In the genomic region with DNA sequence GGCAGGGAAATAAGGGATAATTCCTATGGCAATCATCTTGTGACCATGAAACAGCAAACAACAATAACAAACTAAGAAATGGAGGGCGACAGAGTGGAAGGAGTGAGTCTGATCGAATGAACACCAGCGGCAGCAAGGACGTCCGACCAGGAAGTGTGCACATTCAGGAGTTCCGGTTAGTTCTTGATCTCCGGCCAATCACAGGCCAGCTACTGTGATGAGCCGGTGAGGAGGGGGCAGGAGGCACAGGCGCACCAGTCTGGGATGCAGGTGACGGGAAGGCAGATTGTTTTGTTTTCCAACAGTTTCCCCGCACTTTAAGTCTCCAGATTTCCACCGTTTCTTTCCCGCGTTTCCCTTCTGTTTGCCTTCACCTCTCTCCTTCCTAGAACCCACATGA, we compare ENCODE assay signal across 32 mouse cellular contexts. TPM values are rescaled to one million over a fixed set of nuclear protein-coding genes. Genes with fewer than 3 reads are reported as not detected.
A peak's percentile ranks its signal among the peaks of the same experiment; 100 is the strongest.
DNase-seq lines count a peak whose midpoint lies in the region; ATAC-seq lines count a peak whose summit lies in the region.
"Had no signal": no experiment of that assay in that cellular context is flagged by ENCODE, and none has a peak within 500 bp of the region (broad histone marks: within the 10 kb centered on the region; RNA-seq: fewer than 3 reads in every experiment).

No protein-coding gene starts in this region.

- no peak overlapping the region for H3K9ac ChIP-seq in heart, embryonic 14.5 days (ENCODE audit: low read length)
- no peak overlapping the region for H3K9ac ChIP-seq in embryonic facial prominence, embryonic 15.5 days
- H3K9ac ChIP-seq: heart, embryonic 15.5 days; hindbrain, embryonic 12.5 days; intestine, embryonic 15.5 days; limb, embryonic 12.5 days; liver, embryonic 15.5 days; lung, embryonic 14.5 days; midbrain, embryonic 12.5 days; neural tube, embryonic 15.5 days had no signal

- H3K4me2 ChIP-seq in heart, embryonic 14.5 days (ENCODE audit: low read length), result 0 out of 2 replicates have a peak overlapping the region, but pooled peaks have one; percentile 1
- 0 out of 2 replicates have a peak overlapping the region, but pooled peaks have one; percentile 15 for H3K4me2 ChIP-seq in embryonic facial prominence, embryonic 15.5 days (replicated peaks)
- H3K4me2 ChIP-seq: heart, embryonic 15.5 days; hindbrain, embryonic 12.5 days; intestine, embryonic 15.5 days; limb, embryonic 12.5 days; liver, embryonic 15.5 days; lung, embryonic 14.5 days; midbrain, embryonic 12.5 days; neural tube, embryonic 15.5 days had no signal

- ATAC-seq in heart, embryonic 14.5 days (ENCODE audit: insufficient number of reproducible peaks, insufficient read depth, low FRiP score, low read depth), result no peak
- no peak for ATAC-seq in embryonic facial prominence, embryonic 15.5 days (ENCODE audit: insufficient number of reproducible peaks, low FRiP score, low TSS enrichment, low read depth)
- no peak for ATAC-seq in activated CD4-positive, CD25-positive, alpha-beta regulatory T cell, adult 4 months
- ATAC-seq: CD4-positive, CD25-positive, alpha-beta regulatory T cell, adult 4 months; forebrain, embryonic 14.5 days; hindbrain, postnatal 0 days; intestine, embryonic 15.5 days had no signal

- no peak overlapping the region for H3K4me3 ChIP-seq in heart, embryonic 14.5 days (ENCODE audit: control insufficient read depth in 1 of 2, insufficient read depth in 1 of 2, low read depth in 1 of 2, low read length in 2 of 2)
- H3K4me3 ChIP-seq in embryonic facial prominence, embryonic 15.5 days (replicated peaks), result no peak overlapping the region
- H3K4me3 ChIP-seq: heart, embryonic 15.5 days; hindbrain, embryonic 12.5 days; intestine, embryonic 15.5 days; left cerebral cortex, adult 2 months; limb, embryonic 12.5 days; liver, embryonic 15.5 days; midbrain, embryonic 12.5 days; neural tube, embryonic 15.5 days had no signal

- no peaks in the 10 kb centered on the region; a peak in 1 of 4 replicates for H3K4me1 ChIP-seq in heart, embryonic 14.5 days (ENCODE audit: control insufficient read depth in 2 of 2, insufficient read depth in 2 of 2, low read length in 2 of 2)
- no peaks in the 10 kb centered on the region for H3K4me1 ChIP-seq in embryonic facial prominence, embryonic 15.5 days
- H3K4me1 ChIP-seq: heart, embryonic 15.5 days; hindbrain, embryonic 12.5 days; intestine, embryonic 15.5 days; neural tube, embryonic 15.5 days had no signal

- no peak overlapping the region for H3K27ac ChIP-seq in heart, embryonic 14.5 days (replicated peaks in 1 of 2; ENCODE audit: control insufficient read depth in 1 of 2, insufficient read depth in 1 of 2, low read depth in 2 of 2, low read length in 2 of 2)
- no peak overlapping the region for H3K27ac ChIP-seq in embryonic facial prominence, embryonic 15.5 days (replicated peaks)
- H3K27ac ChIP-seq: heart, embryonic 15.5 days; hindbrain, embryonic 12.5 days; hindbrain, postnatal 0 days; intestine, embryonic 15.5 days; left cerebral cortex, adult 2 months; limb, embryonic 12.5 days; liver, embryonic 15.5 days; midbrain, embryonic 12.5 days; neural tube, embryonic 15.5 days had no signal

- DNase-seq in heart, postnatal 36 days, result no peak
- peak; percentile 46 for DNase-seq in retina, postnatal 1 day
- no peak for DNase-seq in retina, embryonic 14.5 days (ENCODE audit: low spot score)
- peak; percentile 72 for DNase-seq in R1 (ENCODE audit: low read depth, low spot score)
- DNase-seq: adrenal gland, postnatal 25 days; cerebellum, adult 11-12 months; cerebellum, adult 9-11 months; embryo, embryonic 11 days; gastrocnemius, postnatal 25 days; heart, adult 18-20 months; kidney, adult 2 months; kidney, postnatal 10 days; lung, embryonic 14.5 days; lung, postnatal 36 days; right cerebral cortex, adult 18-20 months; spleen, adult 18-20 months; thymus, postnatal 25 days had no signal

- H3K36me3 ChIP-seq in heart, embryonic 14.5 days (ENCODE audit: control insufficient read depth, insufficient read depth, low read length), result peaks cover 14% of the 10 kb centered on the region
- H3K36me3 ChIP-seq in embryonic facial prominence, embryonic 15.5 days, result no peaks in the 10 kb centered on the region
- H3K36me3 ChIP-seq: heart, embryonic 15.5 days; hindbrain, embryonic 12.5 days; intestine, embryonic 15.5 days; liver, embryonic 15.5 days; midbrain, embryonic 12.5 days; neural tube, embryonic 15.5 days had no signal

- no peaks in the 10 kb centered on the region for H3K27me3 ChIP-seq in heart, embryonic 14.5 days (ENCODE audit: control insufficient read depth, insufficient read depth, low read length)
- H3K27me3 ChIP-seq in embryonic facial prominence, embryonic 15.5 days, result no peaks in the 10 kb centered on the region
- H3K27me3 ChIP-seq: hindbrain, embryonic 12.5 days; intestine, embryonic 15.5 days; limb, embryonic 12.5 days; midbrain, embryonic 12.5 days; neural tube, embryonic 15.5 days had no signal

- 63% methylated on average over 14 of the region's 14 CpGs for WGBS in heart, embryonic 14.5 days
- WGBS in embryonic facial prominence, embryonic 15.5 days, result 61% methylated on average over 14 of the region's 14 CpGs

- no peaks in the 10 kb centered on the region for H3K9me3 ChIP-seq in heart, embryonic 14.5 days (ENCODE audit: control insufficient read depth, low read length)
- H3K9me3 ChIP-seq in embryonic facial prominence, embryonic 15.5 days (replicated peaks), result no peaks in the 10 kb centered on the region
- H3K9me3 ChIP-seq: heart, embryonic 15.5 days; hindbrain, embryonic 12.5 days; intestine, embryonic 15.5 days; limb, embryonic 12.5 days; liver, embryonic 15.5 days; midbrain, embryonic 12.5 days; neural tube, embryonic 15.5 days had no signal

- intact Hi-C loops in heart, postnatal 36 days (cut with DNase I), result no loop called here

RNA-seq across cellular contexts. Expression of gene Hunk, which starts 50.3 kb away (rescaled TPM):
- 9.7 and 10.4 TPM in 2 replicates for polyA plus RNA-seq in heart, embryonic 14.5 days (2014; fragmentation: Nextera tagmentation; extraction: Ambion mirVana)
- total RNA-seq in heart, postnatal 36 days (2021), result under 1 TPM; 0.57 to 0.67 TPM
- polyA plus RNA-seq in embryonic facial prominence, embryonic 15.5 days (2015; fragmentation: Nextera tagmentation; extraction: Ambion mirVana), result 12.4 and 12.9 TPM in 2 replicates
- under 1 TPM in 1 of 2 experiments, not detected in 1; 0.13 TPM for polyA plus RNA-seq in activated CD4-positive, CD25-positive, alpha-beta regulatory T cell, adult 4 months (2017; shearing (Covaris generic))
- total RNA-seq: megakaryocyte, adult 5-6 weeks had no signal
- polyA plus RNA-seq: CD4-positive, CD25-positive, alpha-beta regulatory T cell, adult 4 months had no signal

RNA-seq across cellular contexts. Expression of gene Scaf4, which starts 51.2 kb away (rescaled TPM):
- polyA plus RNA-seq in heart, embryonic 14.5 days (2014; fragmentation: Nextera tagmentation; extraction: Ambion mirVana), result 17.5 and 20.9 TPM in 2 replicates
- 10 to 100 TPM; 18.1 to 22.0 TPM for total RNA-seq in heart, postnatal 36 days (2021)
- 27.9 and 31.3 TPM in 2 replicates for polyA plus RNA-seq in embryonic facial prominence, embryonic 15.5 days (2015; fragmentation: Nextera tagmentation; extraction: Ambion mirVana)
- 1 to 10 TPM; 8.4 to 10.0 TPM for polyA plus RNA-seq in activated CD4-positive, CD25-positive, alpha-beta regulatory T cell, adult 4 months (2017; shearing (Covaris generic))

Comparison
In these comparisons a context has a peak if more than half of its experiments do, and no peak if none do; other contexts are left out.
1. DNase-seq: peak in retina, postnatal 1 day (single experiment) and R1 (single experiment); none in heart, postnatal 36 days (0 of 2) and retina, embryonic 14.5 days (single experiment).